25 mouse cellular contexts compared by ENCODE assay signal in genomic region chr6:100019016-100019415, GRCm38 (mm10).
DNase-seq lines count a peak whose midpoint lies in the region; ATAC-seq and TF ChIP-seq lines count a peak whose summit lies in the region.
"Had no signal": no experiment of that assay in that cellular context is flagged by ENCODE, and none has a peak within 500 bp of the region (broad histone marks: within the 10 kb centered on the region; RNA-seq: fewer than 3 reads in every experiment).

No protein-coding gene starts in this region.

- ATAC-seq in forebrain, embryonic 13.5 days, result 0 out of 2 replicates have a peak, but pooled peaks have one; percentile 57
- no peak for ATAC-seq in forebrain, embryonic 11.5 days (replicated peaks; ENCODE audit: low FRiP score)
- ATAC-seq in forebrain, embryonic 15.5 days (replicated peaks), result peak; percentile 43; the same call in 1 of the 2 replicates
- ATAC-seq in forebrain, postnatal 0 days, result no peak
- ATAC-seq: activated CD4-positive, CD25-positive, alpha-beta regulatory T cell, adult 4 months; CD4-positive, CD25-positive, alpha-beta regulatory T cell, adult 4 months; Patski had no signal

- H3K27me3 ChIP-seq in forebrain, embryonic 13.5 days, result 0 out of 2 replicates have a peak, but pooled peaks cover 7% of the 10 kb centered on the region
- no peaks in the 10 kb centered on the region for H3K27me3 ChIP-seq in forebrain, embryonic 11.5 days (ENCODE audit: control insufficient read depth, insufficient read depth, low read length)
- H3K27me3 ChIP-seq in forebrain, embryonic 15.5 days, result no peaks in the 10 kb centered on the region
- no peaks in the 10 kb centered on the region for H3K27me3 ChIP-seq in forebrain, postnatal 0 days (ENCODE audit: insufficient read depth, low read length)
- H3K27me3 ChIP-seq: CH12.LX; embryonic facial prominence, embryonic 13.5 days; embryonic facial prominence, embryonic 15.5 days had no signal

- peaks cover 10% of the 10 kb centered on the region for H3K4me1 ChIP-seq in forebrain, embryonic 13.5 days
- H3K4me1 ChIP-seq in forebrain, embryonic 11.5 days (replicated peaks; ENCODE audit: control insufficient read depth, insufficient read depth, low read length), result no peaks in the 10 kb centered on the region
- peaks cover 15% of the 10 kb centered on the region for H3K4me1 ChIP-seq in forebrain, embryonic 15.5 days
- H3K4me1 ChIP-seq in forebrain, postnatal 0 days (ENCODE audit: insufficient read depth), result 0 out of 2 replicates have a peak, but pooled peaks cover 8% of the 10 kb centered on the region

- no peak for TF ChIP-seq CTCF in forebrain, postnatal 0 days (IDR thresholded peaks at IDR 0.05; ENCODE audit: low read depth)

- H3K9me3 ChIP-seq in forebrain, embryonic 13.5 days (replicated peaks), result no peaks in the 10 kb centered on the region
- no peaks in the 10 kb centered on the region for H3K9me3 ChIP-seq in forebrain, embryonic 11.5 days (ENCODE audit: control insufficient read depth, low read length)
- no peaks in the 10 kb centered on the region for H3K9me3 ChIP-seq in forebrain, embryonic 15.5 days
- no peaks in the 10 kb centered on the region for H3K9me3 ChIP-seq in forebrain, postnatal 0 days (ENCODE audit: low read length)
- H3K9me3 ChIP-seq: embryonic facial prominence, embryonic 13.5 days; embryonic facial prominence, embryonic 15.5 days had no signal

- H3K36me3 ChIP-seq in forebrain, embryonic 13.5 days (ENCODE audit: poor library complexity, severe bottlenecking), result no peaks in the 10 kb centered on the region
- no peaks in the 10 kb centered on the region for H3K36me3 ChIP-seq in forebrain, embryonic 11.5 days (ENCODE audit: control insufficient read depth, insufficient read depth, low read length)
- H3K36me3 ChIP-seq in forebrain, embryonic 15.5 days, result no peaks in the 10 kb centered on the region
- H3K36me3 ChIP-seq in forebrain, postnatal 0 days (ENCODE audit: insufficient read depth), result no peaks in the 10 kb centered on the region
- H3K36me3 ChIP-seq: embryonic facial prominence, embryonic 13.5 days; embryonic facial prominence, embryonic 15.5 days; G1E had no signal

- DNase-seq in forebrain, embryonic 11.5 days (ENCODE audit: low spot score), result no peak
- no peak for DNase-seq in forebrain, postnatal 0 days
- peak; percentile 31 to 46 for DNase-seq in right cerebral cortex, postnatal 10 days (ENCODE audit: low spot score in 2 of 2)
- no peak for DNase-seq in right cerebral cortex, postnatal 4 days
- DNase-seq: adrenal gland, adult 8-10 months; adrenal gland, postnatal 14 days; adrenal gland, postnatal 36 days; B cell, adult 2 months; cerebellum, adult 11 months; cerebellum, adult 18-20 months; cerebellum, adult 8-10 months; cerebellum, adult 9-11 months; cerebellum, postnatal 14 days; cerebellum, postnatal 36 days; embryo, embryonic 11 days had no signal

- H3K4me2 ChIP-seq in forebrain, embryonic 13.5 days, result no peak overlapping the region
- H3K4me2 ChIP-seq in forebrain, embryonic 11.5 days (ENCODE audit: low read depth, low read length, severe bottlenecking), result no peak overlapping the region
- no peak overlapping the region for H3K4me2 ChIP-seq in forebrain, embryonic 15.5 days (replicated peaks)
- no peak overlapping the region for H3K4me2 ChIP-seq in forebrain, postnatal 0 days (ENCODE audit: low read depth)
- H3K4me2 ChIP-seq: embryonic facial prominence, embryonic 13.5 days; embryonic facial prominence, embryonic 15.5 days had no signal

- 79% methylated on average over 3 of the region's 3 CpGs for WGBS in forebrain, embryonic 13.5 days
- 81% methylated on average over 3 of the region's 3 CpGs for WGBS in forebrain, embryonic 11.5 days
- WGBS in forebrain, embryonic 15.5 days, result 65% methylated on average over 3 of the region's 3 CpGs
- 66% methylated on average over 3 of the region's 3 CpGs for WGBS in forebrain, postnatal 0 days

- H3K4me3 ChIP-seq in forebrain, embryonic 13.5 days, result no peak overlapping the region
- H3K4me3 ChIP-seq in forebrain, embryonic 11.5 days (ENCODE audit: low read depth, low read length), result no peak overlapping the region
- H3K4me3 ChIP-seq in forebrain, embryonic 15.5 days, result no peak overlapping the region
- no peak overlapping the region for H3K4me3 ChIP-seq in forebrain, postnatal 0 days (ENCODE audit: low read depth, low read length)
- H3K4me3 ChIP-seq: embryonic facial prominence, embryonic 13.5 days; embryonic facial prominence, embryonic 15.5 days; erythroblast, embryonic 14.5 days had no signal

- no peak overlapping the region for H3K9ac ChIP-seq in forebrain, embryonic 13.5 days
- H3K9ac ChIP-seq in forebrain, embryonic 11.5 days (ENCODE audit: low read length), result no peak overlapping the region
- H3K9ac ChIP-seq in forebrain, embryonic 15.5 days (replicated peaks), result no peak overlapping the region
- no peak overlapping the region for H3K9ac ChIP-seq in forebrain, postnatal 0 days
- H3K9ac ChIP-seq: embryonic facial prominence, embryonic 13.5 days; embryonic facial prominence, embryonic 15.5 days had no signal

- no peak overlapping the region for H3K27ac ChIP-seq in forebrain, embryonic 13.5 days
- H3K27ac ChIP-seq in forebrain, embryonic 11.5 days (ENCODE audit: low read depth, low read length), result no peak overlapping the region
- H3K27ac ChIP-seq in forebrain, embryonic 15.5 days (replicated peaks), result no peak overlapping the region
- H3K27ac ChIP-seq in forebrain, postnatal 0 days (ENCODE audit: low read depth, low read length), result no peak overlapping the region
- H3K27ac ChIP-seq: embryonic facial prominence, embryonic 13.5 days; embryonic facial prominence, embryonic 15.5 days had no signal

Comparison
In these comparisons a context has a peak if more than half of its experiments do, and no peak if none do; other contexts are left out.
1. ATAC-seq: peak in forebrain, embryonic 13.5 days (single experiment) and forebrain, embryonic 15.5 days (single experiment); none in forebrain, embryonic 11.5 days (single experiment) and forebrain, postnatal 0 days (single experiment).
2. DNase-seq: peak in right cerebral cortex, postnatal 10 days (2 of 2); none in forebrain, embryonic 11.5 days (single experiment), forebrain, postnatal 0 days (single experiment) and right cerebral cortex, postnatal 4 days (single experiment).